Mouse (Mus musculus) stomach, embryonic 15.5 days (tissue): ENCODE data around the gene Rabggtb. TPM values are rescaled to one million over a fixed set of nuclear protein-coding genes. Genes with fewer than 3 reads are reported as not detected.
A peak's percentile ranks its signal among the peaks of the same experiment; 100 is the strongest.

Experiments used
- ATAC-seq: fragments of 200-750 bp; cut with Nextera tagmentation; 2 replicates; pipeline ENCODE4 v1.8.0; 2017; ENCODE audit warnings: low read depth, moderate number of reproducible peaks, moderate TSS enrichment; ENCODE audit not compliant: insufficient read depth, low FRiP score
- H3K27ac ChIP-seq: fragments of 300-500 bp; sonication (generic); 2 replicates; pipeline ENCODE4 v1.5.1; 2015; ENCODE audit warnings: mild to moderate bottlenecking, inconsistent platforms
- H3K27me3 ChIP-seq: fragments of 300-500 bp; sonication (generic); replicated peaks from 2 replicates; pipeline ENCODE4 v1.6.1; 2015; ENCODE audit warnings: inconsistent platforms
- H3K36me3 ChIP-seq: fragments of 300-500 bp; sonication (generic); 2 replicates; pipeline ENCODE4 v1.6.1; 2015; ENCODE audit warnings: inconsistent platforms
- H3K4me1 ChIP-seq: fragments of 300-500 bp; sonication (generic); 2 replicates; pipeline ENCODE4 v1.6.1; 2015; ENCODE audit warnings: inconsistent platforms
- H3K4me2 ChIP-seq: fragments of 300-500 bp; sonication (generic); 2 replicates; pipeline ENCODE4 v1.6.1; 2015; ENCODE audit warnings: mild to moderate bottlenecking, inconsistent platforms
- H3K4me3 ChIP-seq: fragments of 300-500 bp; sonication (generic); replicated peaks from 2 replicates; pipeline ENCODE4 v1.5.1; 2015; ENCODE audit warnings: inconsistent platforms
- H3K9ac ChIP-seq: fragments of 300-500 bp; sonication (generic); 2 replicates; pipeline ENCODE4 v1.6.1; 2015; ENCODE audit warnings: inconsistent platforms
- H3K9me3 ChIP-seq: fragments of 300-500 bp; sonication (generic); 2 replicates; pipeline ENCODE4 v1.6.1; 2016; ENCODE audit warnings: inconsistent platforms
- WGBS: fragments of 180-500 bp; shearing (Covaris S2); methylation state at CpG from one replicate; pipeline ENCODE4 v1.1.7; 2015; 5-methylcytosine and 5-hydroxymethylcytosine counted together
- polyA plus RNA-seq: library from polyadenylated mRNA; unstranded; fragments of >200 nt; fragmentation: Nextera tagmentation; extraction: Ambion mirVana; gene quantifications from 2 replicates; pipeline ENCODE4 v1.2.1, GENCODE M21; 2015

Rabggtb gene
- polyA plus RNA-seq, 1 experiment from 2014 or later: 56.2 TPM

GRCm38 (mm10) chr3:153943003-153943640 is 30.3 kb upstream of the Rabggtb start:
- H3K4me3 ChIP-seq: peak overlapping the region; percentile 74
- 15% methylated on average over 12 of the region's 12 CpGs for WGBS
- H3K4me2 ChIP-seq: peak overlapping the region; percentile 72
- no peaks in the 10 kb centered on the region for H3K27me3 ChIP-seq
- H3K9ac ChIP-seq: peak overlapping the region; percentile 74; the same call in 1 of the 2 replicates
- peak overlapping the region; percentile 90; the same call in 1 of the 2 replicates for H3K27ac ChIP-seq
- peaks cover 5% of the 10 kb centered on the region; the same call in 1 of the 2 replicates for H3K36me3 ChIP-seq
- no peaks in the 10 kb centered on the region for H3K9me3 ChIP-seq
- no peak for ATAC-seq
- peaks cover 9% of the 10 kb centered on the region for H3K4me1 ChIP-seq

GRCm38 (mm10) chr3:153941613-153942012 is 28.8 kb upstream of the Rabggtb start:
- Histone ChIP-seq H3K36me3 (peaks cover 5% of the 10 kb centered on the region; the same call in 1 of the 2 replicates), H3K9me3 (no peaks in the 10 kb centered on the region), H3K4me2 (no peak overlapping the region), H3K27me3 (no peaks in the 10 kb centered on the region), H3K9ac (no peak overlapping the region), H3K4me1 (peaks cover 9% of the 10 kb centered on the region), H3K4me3 (no peak overlapping the region), H3K27ac (no peak overlapping the region)
- WGBS: 94% methylated on average over 13 of the region's 13 CpGs
- ATAC-seq: no peak

DNA sequence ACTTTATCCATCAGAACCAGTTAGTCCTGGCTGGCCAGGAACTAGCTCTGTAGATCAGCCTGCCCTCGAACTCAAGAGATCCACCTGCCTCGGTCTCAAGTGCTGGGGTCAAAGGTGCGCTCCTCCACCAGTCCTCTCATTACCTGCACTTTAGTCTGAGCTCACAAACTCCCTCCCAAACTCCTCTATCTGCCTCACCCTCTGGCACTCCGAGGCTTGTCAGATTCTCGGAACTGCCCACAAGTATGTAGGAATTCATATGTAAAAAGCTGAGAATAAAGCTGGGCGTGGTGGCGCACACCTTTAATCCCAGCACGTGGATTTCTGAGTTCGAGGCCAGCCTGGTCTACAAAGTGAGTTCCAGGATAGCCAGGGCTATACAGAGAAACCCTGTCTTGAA is 27.7 kb upstream of the Rabggtb start:
- H3K4me3 ChIP-seq: no peak overlapping the region
- no peak overlapping the region for H3K4me2 ChIP-seq
- H3K9me3 ChIP-seq: no peaks in the 10 kb centered on the region
- no peak overlapping the region for H3K9ac ChIP-seq
- WGBS: 93% methylated on average over 9 of the region's 9 CpGs
- H3K27ac ChIP-seq: no peak overlapping the region
- peaks cover 5% of the 10 kb centered on the region; the same call in 1 of the 2 replicates for H3K36me3 ChIP-seq
- H3K4me1 ChIP-seq: peaks cover 9% of the 10 kb centered on the region
- H3K27me3 ChIP-seq: no peaks in the 10 kb centered on the region
- no peak for ATAC-seq

DNA sequence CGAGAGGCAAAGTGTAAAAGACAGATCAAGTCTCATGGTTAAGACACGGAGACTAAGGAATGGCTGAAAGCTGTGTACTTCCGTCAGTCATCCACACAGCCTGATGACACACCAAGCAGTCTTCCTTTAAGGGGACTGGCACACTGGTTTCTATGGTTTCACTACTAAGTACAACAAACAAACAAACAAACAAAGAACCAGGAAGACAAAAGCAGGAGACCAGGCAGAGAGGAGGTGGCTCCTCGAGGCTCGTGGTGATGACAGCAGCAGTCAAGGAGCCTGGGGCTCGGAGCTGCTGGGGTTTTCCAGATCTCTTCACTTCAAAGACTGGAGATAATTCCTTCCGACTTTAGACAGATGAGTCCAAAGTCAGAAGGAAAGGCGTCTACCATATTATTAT is 27.2 kb upstream of the Rabggtb start:
- Histone ChIP-seq H3K4me1 (peaks cover 9% of the 10 kb centered on the region), H3K27ac (no peak overlapping the region), H3K36me3 (peaks cover 5% of the 10 kb centered on the region; the same call in 1 of the 2 replicates), H3K9ac (no peak overlapping the region), H3K9me3 (no peaks in the 10 kb centered on the region), H3K4me3 (no peak overlapping the region), H3K27me3 (no peaks in the 10 kb centered on the region), H3K4me2 (no peak overlapping the region)
- WGBS: 88% methylated on average over 8 of the region's 8 CpGs
- ATAC-seq: no peak

GRCm38 (mm10) chr3:153937116-153937810 is 24.5 kb upstream of the Rabggtb start:
- H3K9me3 ChIP-seq: no peaks in the 10 kb centered on the region
- H3K27ac ChIP-seq: no peak overlapping the region
- H3K4me1 ChIP-seq: no peaks in the 10 kb centered on the region
- no peak overlapping the region for H3K4me3 ChIP-seq
- 94% methylated on average over 17 of the region's 17 CpGs for WGBS
- no peak overlapping the region for H3K9ac ChIP-seq
- no peak overlapping the region for H3K4me2 ChIP-seq
- ATAC-seq: no peak
- H3K27me3 ChIP-seq: no peaks in the 10 kb centered on the region
- peaks cover 10% of the 10 kb centered on the region; the same call in 1 of the 2 replicates for H3K36me3 ChIP-seq

GRCm38 (mm10) chr3:153935878-153936277 is 23.1 kb upstream of the Rabggtb start:
- Histone ChIP-seq H3K36me3 (peaks cover 14% of the 10 kb centered on the region; the same call in 1 of the 2 replicates), H3K27ac (no peak overlapping the region), H3K9me3 (no peaks in the 10 kb centered on the region), H3K27me3 (no peaks in the 10 kb centered on the region), H3K4me1 (no peaks in the 10 kb centered on the region), H3K4me2 (no peak overlapping the region), H3K9ac (no peak overlapping the region), H3K4me3 (no peak overlapping the region)
- 75% methylated on average over 9 of the region's 9 CpGs for WGBS
- ATAC-seq: no peak

DNA sequence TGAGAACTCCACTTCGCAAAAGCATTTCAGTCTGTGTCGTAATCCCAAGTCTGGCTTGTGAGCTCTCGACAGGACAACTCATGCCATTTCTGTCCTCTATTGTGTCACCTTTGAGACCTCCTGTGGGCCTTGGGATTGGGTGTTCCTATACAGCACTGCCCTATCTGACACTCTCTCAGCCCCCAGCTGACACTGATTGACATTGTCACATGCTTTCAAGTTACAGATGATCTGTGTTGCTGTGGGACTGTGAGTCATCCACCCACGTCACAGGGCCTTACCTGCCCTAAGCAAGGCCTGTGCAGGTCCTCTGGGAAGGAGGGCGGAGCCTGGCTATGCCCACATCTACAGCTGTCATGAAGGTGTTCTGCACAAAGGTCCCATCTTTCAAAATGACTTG is 19.7 kb upstream of the Rabggtb start:
- no peaks in the 10 kb centered on the region for H3K9me3 ChIP-seq
- H3K9ac ChIP-seq: no peak overlapping the region
- WGBS: 94% methylated on average over 5 of the region's 5 CpGs
- H3K4me2 ChIP-seq: no peak overlapping the region
- peaks cover 20% of the 10 kb centered on the region for H3K36me3 ChIP-seq
- ATAC-seq: no peak
- H3K4me1 ChIP-seq: no peaks in the 10 kb centered on the region
- H3K27ac ChIP-seq: no peak overlapping the region
- no peak overlapping the region for H3K4me3 ChIP-seq
- no peaks in the 10 kb centered on the region for H3K27me3 ChIP-seq

GRCm38 (mm10) chr3:153929526-153929925 is 16.7 kb upstream of the Rabggtb start:
- Histone ChIP-seq H3K4me1 (no peaks in the 10 kb centered on the region), H3K9me3 (no peaks in the 10 kb centered on the region), H3K27ac (no peak overlapping the region), H3K36me3 (peaks cover 29% of the 10 kb centered on the region), H3K4me2 (no peak overlapping the region), H3K4me3 (no peak overlapping the region), H3K27me3 (no peaks in the 10 kb centered on the region), H3K9ac (no peak overlapping the region)
- no peak for ATAC-seq
- WGBS: 92% methylated on average over 11 of the region's 11 CpGs

DNA sequence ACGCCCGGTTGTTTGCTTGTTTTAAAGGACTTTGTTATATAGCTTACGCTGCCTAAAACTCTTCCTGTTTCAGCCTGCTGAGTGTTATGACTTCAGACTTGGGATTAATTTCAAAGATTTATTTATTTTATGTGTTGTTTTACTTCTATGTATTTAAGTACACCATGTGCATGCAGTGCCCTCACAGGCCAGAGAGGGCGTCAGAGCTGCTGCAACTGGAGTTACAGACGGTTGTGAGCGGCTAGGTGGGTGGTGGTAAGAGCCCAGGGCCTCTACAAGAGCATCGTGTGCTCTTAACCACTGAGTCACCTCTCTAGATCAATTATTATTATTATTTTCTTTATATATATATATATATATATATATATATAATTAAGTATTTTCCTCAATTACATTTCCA is 13.5 kb upstream of the Rabggtb start:
- Histone ChIP-seq H3K4me1 (no peaks in the 10 kb centered on the region), H3K36me3 (peaks cover 26% of the 10 kb centered on the region), H3K4me3 (no peak overlapping the region), H3K9me3 (no peaks in the 10 kb centered on the region), H3K27ac (no peak overlapping the region), H3K9ac (no peak overlapping the region), H3K27me3 (no peaks in the 10 kb centered on the region), H3K4me2 (no peak overlapping the region)
- WGBS: 87% methylated on average over 7 of the region's 7 CpGs
- no peak for ATAC-seq

- Histone ChIP-seq H3K27ac (no peak overlapping the region), H3K4me2 (no peak overlapping the region), H3K27me3 (no peaks in the 10 kb centered on the region), H3K9me3 (no peaks in the 10 kb centered on the region), H3K36me3 (peaks cover 15% of the 10 kb centered on the region; the same call in 1 of the 2 replicates), H3K9ac (no peak overlapping the region), H3K4me1 (no peaks in the 10 kb centered on the region), H3K4me3 (no peak overlapping the region)
- 80% methylated on average over 10 of the region's 10 CpGs for WGBS
- no peak for ATAC-seq
Observed at GRCm38 (mm10) chr3:153921147-153921910, 8.5 kb upstream of the Rabggtb start.

DNA sequence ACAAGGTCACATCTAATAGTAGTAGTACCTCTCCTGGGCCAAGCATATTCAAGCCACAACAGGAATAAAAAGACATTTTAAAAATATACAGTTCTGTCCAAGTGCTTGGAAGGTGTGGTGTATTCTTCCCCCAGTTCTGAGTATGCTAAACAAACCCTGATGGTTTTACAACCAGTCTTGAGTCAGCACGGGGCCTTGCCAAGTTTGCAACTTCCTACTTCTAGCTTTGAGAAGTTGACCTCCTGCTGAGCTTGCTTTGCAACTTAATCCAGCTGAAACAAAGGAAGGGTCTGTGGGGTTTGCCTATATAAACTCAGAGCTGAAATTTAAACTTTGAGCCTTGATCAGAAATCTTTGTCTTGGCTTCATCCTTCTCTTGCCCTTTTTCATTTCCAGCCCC is 4.4 kb upstream of the Rabggtb start:
- Histone ChIP-seq H3K27ac (no peak overlapping the region), H3K9me3 (no peaks in the 10 kb centered on the region), H3K36me3 (peaks cover 3% of the 10 kb centered on the region; the same call in 1 of the 2 replicates), H3K27me3 (no peaks in the 10 kb centered on the region), H3K4me2 (no peak overlapping the region), H3K4me3 (no peak overlapping the region), H3K9ac (no peak overlapping the region), H3K4me1 (peaks cover 7% of the 10 kb centered on the region; the same call in 1 of the 2 replicates)
- 14% methylated on average over 1 of the region's 1 CpGs for WGBS
- ATAC-seq: no peak
